Mouse (Mus musculus): ENCODE measurements around the gene Actr10. TPM values are rescaled to one million over a fixed set of nuclear protein-coding genes. Genes with fewer than 3 reads are reported as not detected.

Actr10 gene
- total RNA-seq, 2 experiments from 2014 or later: 165 to 169 TPM

Other genes starting within 250 kb of the Actr10 start
- 10 to 100 TPM; 54.6 to 58.1 TPM for gene Frmd6, start 112.3 kb upstream of the Actr10 start, total RNA-seq (2021)
- gene Psma3, start 36.8 kb downstream of the Actr10 start, total RNA-seq (2021): 100 to 1,000 TPM; 177 to 197 TPM
- gene Arid4a, start 78.1 kb downstream of the Actr10 start, total RNA-seq (2021): 10 to 100 TPM; 37.2 to 38.9 TPM
- not detected for gene Tomm20l, start 173.6 kb downstream of the Actr10 start, total RNA-seq (2021)
- gene Timm9, start 198.8 kb downstream of the Actr10 start, total RNA-seq (2021): 10 to 100 TPM; 58.9 to 61.0 TPM
- 1 to 10 TPM; 5.2 to 5.7 TPM for gene 2700049A03Rik, start 199.0 kb downstream of the Actr10 start, total RNA-seq (2021)

Data from left cerebral cortex, adult 18-20 months (tissue).